Mouse (Mus musculus) thymus, postnatal 4 days (tissue): Measurements from ENCODE around the gene Spred3.
"Not testable (repeated sequence)": the region's sequence is repeated elsewhere in the genome, so short reads cannot be mapped to it uniquely, and the experiment has no call there.

Experiments used
- DNase-seq: peaks from one replicate; pipeline ENCODE4 v3.0.0; 2021

The Spred3 gene

DNA sequence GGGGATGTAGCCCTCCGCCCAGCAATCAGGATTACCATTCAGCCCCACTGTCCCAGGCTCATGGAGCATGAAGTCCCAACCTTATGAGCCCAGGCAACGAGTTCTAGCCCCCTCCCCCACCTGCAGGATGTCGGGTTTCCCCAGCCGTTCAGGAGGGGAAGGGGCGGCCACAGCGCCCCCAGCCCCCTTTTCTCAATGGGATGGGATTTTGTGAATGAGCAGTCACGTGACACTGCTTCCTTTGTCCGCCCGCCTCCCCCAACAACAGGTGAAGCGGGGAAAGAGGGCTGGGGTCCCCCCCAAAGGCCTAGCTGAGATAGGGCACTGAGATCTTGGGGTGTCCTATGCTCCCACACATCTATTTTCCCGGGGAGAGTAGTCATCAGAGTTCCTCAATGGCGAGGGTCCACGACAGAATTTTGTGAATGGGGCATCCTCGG, 1.4 kb downstream of the Spred3 start:
- DNase-seq: peak; percentile 43

DNA sequence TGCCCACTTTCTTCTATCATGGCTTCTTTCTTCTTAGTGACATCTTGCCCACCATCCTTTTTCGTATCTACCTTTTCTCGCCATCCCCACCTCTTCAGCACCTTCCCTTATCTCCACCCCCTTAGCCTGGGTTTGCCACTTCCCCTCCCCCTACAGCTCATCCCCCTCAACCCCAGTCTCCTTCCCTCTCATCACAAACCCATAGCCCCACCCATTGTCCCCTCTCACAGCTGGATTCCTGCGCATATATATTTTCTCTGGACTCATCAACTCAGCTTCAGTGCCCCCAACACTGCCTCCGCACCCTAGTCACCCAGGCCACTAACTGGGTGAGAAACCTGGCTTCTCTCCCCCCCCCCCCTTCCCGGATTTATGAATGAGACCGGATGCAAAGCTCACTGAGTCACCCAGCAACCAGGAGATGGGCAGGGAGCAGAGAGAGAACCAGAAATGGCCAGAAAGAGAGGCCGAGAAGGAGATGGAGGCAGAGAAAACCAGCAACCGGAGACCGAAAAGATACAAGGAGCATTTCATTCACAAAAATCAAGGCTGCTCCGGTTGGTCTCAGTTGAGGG, 2.0 kb downstream of the Spred3 start:
- no peak for DNase-seq

DNA sequence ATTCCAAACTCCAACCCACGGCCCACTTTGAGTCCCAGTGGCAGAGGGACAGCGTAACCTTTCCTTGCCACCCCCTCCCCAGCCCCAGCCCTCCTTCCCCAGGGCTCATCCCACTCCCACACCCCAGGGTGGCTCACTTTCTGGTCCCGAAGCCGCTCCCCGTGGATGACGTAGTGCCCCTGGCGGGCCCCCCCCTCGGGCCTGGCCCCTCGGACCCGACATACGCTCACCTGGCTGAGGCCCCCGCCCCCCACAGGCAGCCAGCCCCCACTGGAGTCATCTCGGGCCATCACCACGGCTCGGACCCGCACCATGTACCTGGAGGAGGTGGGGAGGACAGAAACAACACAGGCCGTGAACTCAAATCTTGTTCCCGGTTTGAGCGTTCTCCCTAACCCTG, 2.6 kb downstream of the Spred3 start:
- no peak for DNase-seq

DNA sequence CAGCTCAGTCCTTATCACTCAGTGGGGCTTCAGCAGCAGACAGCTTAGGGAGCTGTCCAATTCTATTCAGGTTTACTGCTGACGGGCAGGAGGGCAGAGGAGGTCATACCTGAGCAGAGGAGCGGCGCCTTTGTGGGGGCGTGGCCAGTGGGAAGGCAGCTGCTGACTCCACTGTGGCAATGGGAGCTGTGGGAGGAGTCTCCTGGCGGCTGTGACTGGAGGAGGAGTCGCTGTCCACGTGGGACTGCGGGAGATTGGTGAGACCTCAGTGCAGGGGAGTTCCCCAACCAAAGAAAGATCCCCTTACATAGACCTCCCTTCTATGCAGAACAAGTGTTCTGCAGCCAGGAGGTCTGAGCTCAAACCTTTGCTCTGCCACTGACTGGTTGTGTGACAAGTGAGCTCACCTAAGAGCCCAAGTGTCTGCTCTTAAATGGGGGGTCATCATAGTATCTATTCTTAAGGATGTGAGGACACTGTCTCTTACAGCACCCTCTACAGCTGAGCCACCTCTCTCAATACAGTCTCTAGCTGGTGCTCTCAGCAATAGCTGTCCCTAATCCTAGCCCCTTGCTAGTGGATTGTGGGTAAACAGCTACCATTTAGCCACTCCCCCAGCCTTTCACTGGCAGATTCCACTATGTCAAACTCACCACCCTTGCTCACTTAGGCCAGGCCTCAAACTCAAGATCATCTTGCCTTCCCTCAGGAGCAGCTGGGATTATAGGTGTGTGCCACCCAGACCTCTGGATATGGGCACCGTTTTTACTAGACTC, 7.3 kb downstream of the Spred3 start:
- DNase-seq: peak; percentile 67

DNA sequence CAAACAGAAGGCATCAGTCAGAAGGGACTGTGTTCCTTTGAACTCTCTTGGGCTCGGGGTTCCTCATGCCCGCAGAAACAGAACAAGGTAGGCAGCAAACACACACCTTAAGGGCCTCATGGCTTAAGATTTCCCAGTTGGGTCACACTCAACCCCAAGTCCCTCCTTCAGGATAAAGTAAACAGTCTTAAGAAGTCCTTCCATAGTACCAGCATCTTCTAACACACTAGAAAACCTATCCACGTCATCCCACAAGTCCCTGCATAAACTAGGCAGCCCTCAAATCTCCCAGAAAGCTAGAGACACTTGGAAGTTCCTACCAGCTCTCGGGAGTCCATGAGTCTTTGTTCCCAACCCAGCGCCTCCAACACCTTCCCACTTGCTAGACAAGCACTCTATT, 7.9 kb downstream of the Spred3 start:
- no peak for DNase-seq

DNA sequence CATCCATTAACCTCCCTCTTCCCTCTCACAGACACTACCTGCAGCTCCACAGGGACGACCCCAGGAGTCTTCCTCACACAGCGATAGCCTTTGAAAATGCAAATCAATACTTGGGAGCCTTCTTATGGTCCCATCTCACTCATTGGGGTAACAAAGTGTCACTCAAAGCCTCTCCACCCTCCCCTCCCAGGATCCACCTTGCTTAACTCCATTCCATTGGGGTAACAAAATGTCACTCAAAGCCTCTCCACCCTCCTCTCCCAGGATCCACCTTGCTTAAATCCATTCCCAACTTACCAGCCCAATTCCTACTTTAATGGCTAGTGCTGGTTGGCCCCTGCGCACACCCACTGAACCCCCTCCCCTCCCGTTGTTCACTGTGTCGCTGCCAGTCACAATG, 11.9 kb downstream of the Spred3 start:
- no peak for DNase-seq

DNA sequence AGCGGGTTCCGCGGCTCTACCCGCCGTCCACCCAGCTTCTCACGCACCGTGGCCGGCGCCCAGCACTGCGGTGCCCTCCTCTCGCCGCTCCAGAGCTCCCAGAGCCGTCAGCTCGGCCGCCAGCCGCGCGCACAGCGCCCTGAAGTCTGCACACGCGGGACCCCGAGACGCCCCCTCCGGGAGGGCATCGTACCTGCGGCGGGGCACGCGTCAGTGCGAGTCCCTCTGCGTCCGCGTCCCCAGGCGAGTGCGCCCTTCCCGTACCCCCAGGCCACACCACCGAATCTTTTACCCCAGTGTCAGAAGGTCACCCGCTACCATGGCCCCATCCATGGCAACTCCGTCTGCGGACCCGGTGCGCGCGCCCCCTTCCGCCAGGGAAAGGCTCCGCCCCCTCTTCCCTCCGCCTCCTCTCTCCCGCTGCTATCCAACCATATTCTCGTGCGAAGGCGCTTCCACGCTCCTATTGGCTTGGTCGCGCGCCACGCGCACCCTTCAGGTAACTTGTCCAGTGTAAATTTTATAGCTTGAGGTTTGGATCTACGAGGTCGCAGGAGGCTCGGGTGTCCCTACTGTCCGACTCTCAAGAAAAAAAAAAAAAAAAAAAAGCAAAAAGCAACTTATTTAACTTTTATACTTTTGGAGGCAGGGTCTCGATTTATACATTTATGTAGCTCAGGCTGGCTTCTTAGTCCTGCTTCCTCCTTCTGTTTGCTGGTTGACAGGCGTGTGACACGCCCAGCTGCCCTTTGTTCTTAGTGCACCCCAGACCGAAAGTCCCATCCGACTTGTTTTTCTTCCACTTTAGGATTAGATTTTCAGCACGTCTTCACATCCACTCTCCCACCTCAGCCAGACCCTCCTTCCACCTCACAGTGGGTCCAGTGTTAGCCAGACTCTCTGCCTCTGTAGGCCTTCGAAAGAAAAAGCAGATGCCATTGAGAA, 14.1 kb downstream of the Spred3 start, which contains the start of gene Fam98c:
Gene Fam98c (minus strand): TSS at position 397 of the 945 bp plus-strand sequence.
- peak; percentile 89 for DNase-seq

DNA sequence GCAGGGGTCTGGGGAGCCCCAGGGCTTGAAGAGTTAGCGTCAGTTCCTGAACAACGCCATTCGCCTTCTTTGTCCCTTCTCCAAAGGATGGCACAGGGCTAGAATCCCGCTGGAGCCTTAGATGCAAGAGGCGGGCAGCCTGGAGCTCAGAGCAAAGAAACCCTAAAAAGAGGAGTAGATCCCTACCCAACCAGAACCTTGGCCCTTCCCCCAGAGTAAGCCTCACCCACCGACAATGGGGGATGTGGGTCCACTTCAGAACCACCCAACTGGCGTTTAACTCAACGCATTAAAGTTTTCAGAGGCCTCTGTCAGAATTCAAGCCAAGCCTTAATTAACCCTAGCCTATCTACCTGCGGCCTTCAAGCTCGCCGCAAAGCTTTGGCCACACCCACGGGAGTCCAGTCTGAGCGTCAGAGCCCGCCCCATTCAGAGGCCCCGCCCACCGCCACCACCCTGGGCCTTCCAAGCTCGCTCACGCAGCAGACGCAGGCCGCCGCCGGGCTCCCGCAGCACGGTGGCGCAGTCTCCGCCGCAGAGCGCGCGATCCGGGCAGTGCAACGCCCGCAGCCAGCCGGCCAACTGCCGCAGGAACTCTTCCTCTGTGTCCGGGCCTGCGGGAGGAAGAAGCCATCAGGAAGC, 14.9 kb downstream of the Spred3 start:
- DNase-seq: peak; percentile 92

DNA sequence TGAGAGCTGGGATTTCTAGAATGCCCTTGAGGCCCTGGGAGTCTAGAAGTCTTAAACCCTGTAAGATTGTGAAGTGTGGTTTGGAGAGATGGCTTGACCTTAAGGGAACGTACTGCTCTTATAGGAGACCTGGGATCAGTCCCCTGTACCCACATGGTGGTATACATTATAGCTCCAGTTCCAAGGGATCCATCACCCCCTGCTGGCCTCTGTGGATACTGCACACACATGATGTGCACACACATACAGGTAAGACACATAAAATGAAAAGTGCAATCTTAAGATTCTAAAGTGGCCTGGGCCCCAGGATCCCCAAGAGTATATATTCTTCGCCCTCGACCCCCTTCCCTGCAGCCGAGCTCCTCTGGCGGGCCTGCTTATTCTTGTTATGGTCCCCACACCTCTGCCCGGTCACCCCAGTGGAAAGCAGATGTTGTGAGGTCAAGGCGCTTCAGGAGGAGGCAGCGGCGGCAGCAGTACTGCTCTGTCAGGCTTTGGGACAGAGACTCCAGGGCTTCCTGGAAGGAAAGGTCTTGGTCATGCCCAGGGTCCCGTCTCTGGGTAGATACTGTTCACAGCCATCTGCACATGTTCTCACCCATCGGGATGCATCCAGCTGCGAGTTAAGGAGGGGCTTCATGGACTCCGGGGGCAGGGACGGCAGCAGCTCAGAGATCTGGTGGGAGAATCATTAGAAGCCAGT, 16.0 kb downstream of the Spred3 start:
- DNase-seq: peak; percentile 63

DNA sequence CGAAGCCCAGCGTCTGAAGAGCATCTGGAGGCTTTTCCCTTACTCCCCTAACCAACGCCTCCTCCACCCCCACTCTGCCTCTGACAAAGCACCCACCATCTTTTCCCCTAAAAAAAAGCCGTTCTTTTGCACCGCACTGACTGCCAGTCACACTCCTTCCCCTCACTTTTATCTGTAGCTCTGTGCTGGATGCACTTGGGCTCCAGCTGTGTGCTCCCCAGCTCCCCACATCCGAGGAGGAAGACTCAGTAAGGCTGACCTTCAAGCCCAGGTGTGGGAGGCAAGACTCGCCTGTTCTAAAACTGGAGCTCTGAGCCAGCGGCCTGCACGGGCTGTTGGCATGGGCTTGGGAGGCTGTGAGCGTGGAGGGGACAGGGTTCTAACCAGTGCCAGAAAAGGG, 18.7 kb downstream of the Spred3 start:
- DNase-seq: no peak

DNA sequence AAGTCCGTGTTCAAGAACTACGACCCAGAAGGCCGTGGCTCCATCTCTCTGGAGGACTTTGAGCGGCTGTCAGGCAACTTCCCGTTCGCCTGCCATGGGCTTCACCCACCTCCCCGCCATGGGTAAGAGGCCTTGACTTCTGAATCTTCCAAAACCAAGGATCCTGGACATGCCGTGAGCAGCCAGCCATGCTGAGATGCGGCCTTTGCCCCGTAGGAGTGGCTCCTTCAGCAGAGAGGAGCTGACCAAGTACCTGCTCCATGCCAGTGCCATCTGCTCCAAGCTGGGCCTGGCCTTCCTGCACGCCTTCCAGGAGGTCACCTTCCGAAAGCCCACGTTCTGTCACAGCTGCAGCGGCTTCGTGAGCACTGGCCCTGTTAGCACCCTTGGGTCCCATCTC, 21.4 kb downstream of the Spred3 start:
- DNase-seq: no peak

DNA sequence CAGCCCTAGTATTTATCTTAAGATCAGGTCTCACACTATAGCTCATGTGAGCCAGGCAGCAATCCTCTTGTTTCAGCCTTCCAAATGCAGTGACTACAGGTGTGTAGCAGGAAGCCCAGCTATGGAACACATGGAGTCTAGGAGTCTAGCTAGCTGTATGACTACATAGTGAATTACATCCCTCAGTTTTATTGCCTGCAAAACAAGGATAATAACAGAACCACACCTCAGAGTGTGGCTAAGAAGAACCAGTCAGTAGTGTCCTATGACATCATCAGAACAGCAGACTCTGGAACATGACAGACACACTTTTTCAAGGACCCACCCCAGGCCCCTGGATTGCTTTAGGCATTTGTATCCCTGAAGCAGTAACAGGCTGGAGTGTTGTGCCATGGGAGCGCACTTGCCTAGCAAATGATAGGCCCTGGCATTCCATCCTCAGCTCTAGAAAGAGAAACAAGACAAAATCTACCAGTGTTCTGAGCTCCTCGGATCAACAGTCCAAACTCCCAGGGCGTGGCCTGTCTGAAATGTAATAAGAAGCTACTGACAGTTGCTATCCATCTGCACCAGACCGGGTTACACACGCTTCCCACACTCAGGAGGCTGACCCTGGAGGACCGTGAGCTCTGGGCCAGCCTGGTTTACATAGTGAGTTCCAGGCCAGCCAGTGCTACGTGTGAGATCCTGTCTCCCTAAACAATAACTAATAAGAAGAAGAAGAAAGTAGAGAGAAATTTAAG, 23.4 kb downstream of the Spred3 start:
- DNase-seq: no peak

DNA sequence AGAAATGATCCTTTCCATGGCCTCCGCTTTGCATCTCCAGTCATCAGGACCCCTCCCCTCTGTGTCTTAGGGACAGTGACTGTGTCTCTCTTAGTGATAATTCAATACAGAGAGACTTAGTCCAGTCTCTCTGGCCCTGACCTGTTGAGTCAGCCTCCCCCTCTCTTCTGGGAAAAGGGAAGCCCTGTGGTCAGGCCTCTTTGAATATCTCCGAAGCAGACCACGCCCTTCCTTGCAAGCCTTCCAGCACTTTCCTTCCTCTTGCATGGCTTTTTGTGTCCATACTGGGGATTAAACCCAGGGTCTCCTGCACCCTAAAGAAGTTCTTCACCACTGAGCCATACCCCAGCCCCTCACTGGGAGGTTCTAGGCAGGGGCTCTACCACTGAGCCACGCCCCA, 26.2 kb downstream of the Spred3 start:
- DNase-seq: no peak

DNA sequence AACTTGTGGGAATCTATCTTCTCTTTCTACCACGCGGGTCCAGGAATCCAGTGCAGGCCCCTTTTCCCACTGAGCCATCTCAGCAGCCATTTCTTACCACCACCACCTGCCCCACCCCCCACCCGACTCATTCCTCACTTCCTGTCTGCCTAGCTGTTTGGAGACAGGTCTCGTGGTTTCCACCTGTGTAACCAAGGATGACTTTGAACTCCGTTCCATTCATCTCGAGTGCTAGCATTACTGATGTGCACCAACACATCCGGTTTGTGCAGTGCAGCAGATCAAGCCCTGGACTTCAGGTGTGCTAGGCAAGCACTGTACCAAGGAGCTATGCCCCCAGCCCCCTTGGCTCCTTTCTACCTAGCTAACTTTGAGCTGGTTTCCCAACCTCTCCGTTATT, 28.8 kb downstream of the Spred3 start:
- DNase-seq: peak; percentile 55

DNA sequence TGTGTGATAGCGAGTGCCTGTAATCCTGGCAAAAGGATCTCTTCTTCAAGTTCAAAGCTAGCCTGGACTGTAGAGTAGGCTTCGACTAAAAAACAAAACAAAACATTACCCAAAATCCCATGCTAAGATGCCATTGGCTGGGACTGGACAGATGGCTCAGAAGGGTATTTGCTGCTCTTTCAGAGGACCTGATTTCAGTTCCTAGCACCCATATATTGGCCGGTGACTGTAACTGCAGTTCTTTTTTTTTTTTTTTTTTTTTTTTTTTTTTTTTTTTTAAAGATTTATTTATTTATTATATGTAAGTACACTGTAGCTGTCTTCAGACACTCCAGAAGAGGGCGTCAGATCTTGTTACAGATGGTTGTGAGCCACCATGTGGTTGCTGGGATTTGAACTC, 31.0 kb downstream of the Spred3 start:
- DNase-seq: not testable (repeated sequence)

DNA sequence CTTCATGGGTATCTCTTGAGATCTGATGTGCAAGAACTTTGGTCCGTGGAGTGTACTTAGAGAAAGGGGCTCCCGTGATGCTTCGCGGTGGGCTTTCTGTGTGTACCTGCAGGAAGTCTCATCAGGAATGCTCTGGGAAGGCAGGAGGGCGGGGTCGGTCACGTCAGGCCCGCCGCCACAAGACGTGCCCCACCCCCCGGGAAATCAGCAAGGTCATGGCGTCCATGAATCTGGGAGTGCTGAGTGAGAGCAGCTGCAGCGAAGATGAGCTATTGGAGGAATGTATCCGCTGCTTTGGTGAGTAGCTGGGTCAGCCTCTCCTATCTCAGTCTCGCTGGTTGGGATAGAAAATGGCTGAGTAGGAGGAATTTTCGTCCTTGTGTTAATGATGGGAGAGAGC, 32.8 kb downstream of the Spred3 start:
- DNase-seq: no peak

DNA sequence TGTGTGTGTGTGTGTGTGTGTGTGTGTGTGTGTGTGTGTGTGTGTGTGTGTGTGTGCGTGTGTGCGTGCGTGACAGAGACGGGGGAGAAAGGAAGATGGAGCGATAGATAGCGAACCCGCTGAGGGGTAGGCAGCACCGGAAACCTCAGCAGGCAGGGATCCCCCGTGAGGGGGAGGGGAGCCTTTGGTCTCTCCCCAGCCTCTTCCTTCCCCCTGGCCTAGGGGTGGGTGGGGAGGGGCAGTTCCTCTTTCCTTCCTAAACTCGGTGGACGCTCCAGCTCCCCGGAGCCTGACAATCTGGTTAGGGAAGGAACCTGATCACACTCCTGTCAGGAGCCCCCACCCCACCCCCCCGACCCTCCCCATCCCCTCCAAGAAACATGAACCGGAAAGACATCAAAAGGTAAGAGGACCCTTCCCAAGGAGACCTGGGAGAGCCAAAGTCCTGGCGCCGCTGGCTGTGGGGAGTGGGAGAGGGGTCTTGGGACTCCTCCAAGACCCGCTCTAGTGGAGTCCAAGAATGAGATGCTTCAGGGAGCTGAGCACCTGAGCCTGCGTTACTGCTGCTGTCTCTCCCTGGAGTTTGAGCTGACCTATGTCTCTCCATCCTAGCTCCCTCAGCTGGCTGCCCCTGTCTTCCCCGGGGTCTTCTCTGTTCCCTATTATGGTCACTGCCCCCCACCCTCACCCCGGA, 35.4 kb downstream of the Spred3 start, which contains the start of gene Rasgrp4:
Gene Rasgrp4 (plus strand): TSS at position 159 of the 694 bp plus-strand sequence.
- peak; percentile 88 for DNase-seq

DNA sequence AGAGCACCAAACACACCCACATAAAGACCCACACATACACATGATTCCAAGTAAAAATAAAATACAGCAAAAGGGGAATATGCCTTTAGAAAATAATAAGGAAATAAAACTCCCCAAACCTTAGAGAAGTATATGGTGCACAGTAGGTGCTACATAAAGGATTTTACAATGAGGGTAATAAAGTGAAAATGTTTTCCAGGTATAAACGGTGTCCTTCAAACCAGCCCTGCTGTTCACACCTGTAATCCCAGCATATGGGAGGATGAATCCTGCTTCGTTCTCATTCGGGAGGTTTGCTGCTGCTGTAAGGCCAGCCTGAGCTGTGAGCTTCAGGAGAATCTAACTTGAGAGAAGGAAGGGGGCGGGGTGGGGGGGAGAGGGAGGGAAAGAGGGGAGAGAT, 36.0 kb downstream of the Spred3 start:
- DNase-seq: no peak

DNA sequence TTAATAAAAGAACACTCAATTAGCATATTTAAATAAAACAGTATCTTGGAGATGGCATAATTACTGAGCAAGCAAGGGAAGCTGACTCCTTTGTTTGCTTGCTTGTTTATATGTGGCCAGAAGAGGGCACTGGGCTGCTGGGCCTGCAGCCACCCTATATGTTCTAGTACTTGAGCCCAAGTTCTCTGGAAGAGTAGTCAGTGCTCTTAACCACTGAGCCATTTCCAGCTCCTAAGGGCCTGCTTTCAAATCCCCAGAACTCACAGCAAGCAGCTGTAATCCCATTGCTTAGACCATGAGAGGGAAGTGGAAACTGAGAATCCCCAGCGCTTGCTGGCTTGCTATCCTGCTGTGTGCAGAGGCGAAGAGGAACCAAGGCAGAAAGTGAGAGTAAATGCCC, 41.5 kb downstream of the Spred3 start:
- peak; percentile 45 for DNase-seq

DNA sequence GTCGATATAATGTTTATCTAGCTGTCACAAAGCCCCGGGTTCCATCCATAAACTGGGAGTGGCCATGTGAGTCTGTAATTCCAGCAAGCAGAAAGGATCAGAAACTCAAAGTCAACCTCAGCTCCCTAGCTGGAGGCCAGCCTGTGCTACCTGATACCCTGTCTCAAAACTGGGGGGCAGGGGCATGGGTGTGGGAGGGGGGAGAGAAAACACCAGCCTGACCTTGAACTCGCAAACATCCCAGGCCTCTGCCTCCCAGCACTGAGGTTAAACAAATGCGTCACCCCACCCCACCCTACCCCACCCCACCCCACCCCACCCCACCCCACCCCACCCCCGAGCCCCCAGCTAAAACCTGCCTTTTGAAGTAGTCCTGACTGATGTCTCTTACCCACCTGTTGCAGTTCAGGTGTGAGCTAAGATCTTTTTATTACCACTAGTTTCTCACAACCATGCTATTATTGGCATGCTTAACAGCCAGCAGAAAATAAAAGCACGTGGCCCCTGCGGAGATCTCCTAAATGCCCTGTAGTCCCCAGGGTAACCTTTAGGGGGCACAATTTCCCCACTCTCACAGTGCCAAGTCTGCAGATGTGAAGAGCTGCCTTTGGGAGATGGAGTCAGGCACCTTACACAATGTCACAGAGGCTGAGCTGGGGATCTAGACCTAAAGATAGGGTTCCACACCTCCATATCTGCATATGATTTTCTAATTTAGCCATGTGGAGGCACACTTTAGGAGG, 43.9 kb downstream of the Spred3 start:
- DNase-seq: peak; percentile 87
